Mouse (Mus musculus) urinary bladder, postnatal 25 days (tissue): ENCODE results near the gene Ifit2.
"Not testable (repeated sequence)": the region's sequence is repeated elsewhere in the genome, so short reads cannot be mapped to it uniquely, and the experiment has no call there.

Experiments
- DNase-seq: peaks from one replicate; pipeline ENCODE4 v3.0.0; 2022; ENCODE audit warnings: low spot score

Ifit2 gene

DNA sequence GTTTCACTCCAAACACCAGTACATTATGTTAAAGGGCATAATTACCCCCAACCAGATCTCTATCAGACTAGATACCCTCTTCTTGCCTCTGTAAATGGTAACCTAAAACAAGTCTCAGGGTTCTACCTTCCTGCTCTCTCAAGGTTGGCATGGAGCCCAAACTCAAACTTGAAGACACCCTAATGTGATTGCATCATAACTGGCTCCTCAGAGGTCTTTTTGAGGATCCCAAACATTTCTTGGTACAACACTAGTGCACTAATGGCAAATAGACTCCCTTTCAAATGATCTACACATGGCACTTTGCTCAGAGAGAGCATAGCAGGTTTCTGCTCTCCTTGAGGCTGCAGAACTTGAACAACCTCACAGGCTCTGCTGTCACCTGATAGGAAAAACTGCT, 46.3 kb downstream of the Ifit2 start:
- DNase-seq, result no peak

DNA sequence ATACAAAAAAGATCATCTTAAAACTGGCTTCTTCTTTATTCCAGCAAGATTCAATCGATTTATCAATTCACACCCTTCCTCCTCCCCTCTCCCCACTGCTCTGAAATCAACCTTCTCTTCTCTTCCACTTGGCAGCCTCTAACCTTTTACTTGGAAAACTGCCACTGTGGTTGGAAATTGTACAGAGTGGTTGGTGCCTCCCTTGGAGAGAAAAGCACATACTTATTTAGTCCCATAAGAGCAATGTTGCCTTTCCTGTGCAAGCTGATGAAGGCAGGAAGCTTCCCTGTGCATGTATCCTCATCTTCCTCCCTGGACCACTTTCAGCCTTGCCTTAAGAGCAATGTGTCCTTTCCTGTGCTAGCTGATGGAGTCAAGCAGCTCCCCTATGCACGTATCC, 47.8 kb downstream of the Ifit2 start:
- no peak for DNase-seq

DNA sequence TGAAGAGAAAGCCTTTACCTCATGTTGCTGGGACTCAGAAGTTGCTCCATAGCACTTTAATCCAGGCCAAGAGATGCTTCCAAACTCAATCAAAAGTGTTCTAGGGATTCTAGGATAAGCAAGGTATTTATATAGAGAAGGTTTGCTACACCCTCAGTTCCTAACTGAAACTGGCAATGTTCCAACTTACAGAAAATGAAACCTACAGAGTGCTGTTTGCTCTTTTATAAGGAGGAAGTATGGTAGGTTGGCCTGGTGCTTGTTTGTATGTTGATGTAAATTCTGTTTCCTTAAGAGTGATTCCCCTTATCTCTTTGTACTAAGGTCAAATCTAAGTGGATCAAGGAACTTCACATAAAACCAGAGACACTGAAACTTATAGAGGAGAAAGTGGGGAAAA, 48.8 kb downstream of the Ifit2 start:
- not testable (repeated sequence) for DNase-seq

DNA sequence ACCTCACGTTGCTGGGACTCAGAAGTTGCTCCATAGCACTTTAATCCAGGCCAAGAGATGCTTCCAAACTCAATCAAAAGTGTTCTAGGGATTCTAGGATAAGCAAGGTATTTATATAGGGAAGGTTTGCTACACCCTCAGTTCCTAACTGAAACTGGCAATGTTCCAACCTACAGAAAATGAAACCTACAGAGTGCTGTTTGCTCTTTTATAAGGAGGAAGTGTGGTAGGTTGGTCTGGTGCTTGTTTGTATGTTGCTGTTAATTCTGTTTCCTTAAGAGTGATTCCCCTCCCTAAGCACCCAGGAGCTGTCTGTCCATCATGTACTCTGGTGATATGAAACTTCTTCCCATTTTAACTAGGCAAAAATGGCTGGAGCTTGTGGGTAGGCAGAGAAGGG, 51.4 kb downstream of the Ifit2 start, which contains the start of gene Ifit1bl1:
Gene Ifit1bl1, minus strand, starts transcription at position 69 of the 400 bp plus-strand sequence.
- not testable (repeated sequence) for DNase-seq

DNA sequence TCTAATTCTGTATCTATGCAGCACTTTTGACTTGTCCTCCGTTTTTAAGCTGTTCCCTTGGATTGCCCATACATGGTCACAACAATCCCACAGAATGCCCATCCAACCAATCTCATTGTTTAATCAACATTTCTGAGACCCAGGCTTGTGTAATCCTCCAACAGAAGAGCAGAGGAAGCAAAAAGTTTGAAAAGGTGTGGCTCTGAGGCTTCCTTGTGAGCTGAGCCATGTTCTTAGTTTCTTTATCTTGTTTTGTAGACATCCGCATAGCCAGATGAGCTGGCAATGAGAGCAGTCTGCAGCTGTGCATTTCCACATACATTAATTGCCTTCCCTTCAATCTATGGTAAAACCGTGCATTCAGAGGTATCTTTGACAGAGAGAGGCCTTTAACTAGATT, 55.0 kb downstream of the Ifit2 start:
- no peak for DNase-seq

DNA sequence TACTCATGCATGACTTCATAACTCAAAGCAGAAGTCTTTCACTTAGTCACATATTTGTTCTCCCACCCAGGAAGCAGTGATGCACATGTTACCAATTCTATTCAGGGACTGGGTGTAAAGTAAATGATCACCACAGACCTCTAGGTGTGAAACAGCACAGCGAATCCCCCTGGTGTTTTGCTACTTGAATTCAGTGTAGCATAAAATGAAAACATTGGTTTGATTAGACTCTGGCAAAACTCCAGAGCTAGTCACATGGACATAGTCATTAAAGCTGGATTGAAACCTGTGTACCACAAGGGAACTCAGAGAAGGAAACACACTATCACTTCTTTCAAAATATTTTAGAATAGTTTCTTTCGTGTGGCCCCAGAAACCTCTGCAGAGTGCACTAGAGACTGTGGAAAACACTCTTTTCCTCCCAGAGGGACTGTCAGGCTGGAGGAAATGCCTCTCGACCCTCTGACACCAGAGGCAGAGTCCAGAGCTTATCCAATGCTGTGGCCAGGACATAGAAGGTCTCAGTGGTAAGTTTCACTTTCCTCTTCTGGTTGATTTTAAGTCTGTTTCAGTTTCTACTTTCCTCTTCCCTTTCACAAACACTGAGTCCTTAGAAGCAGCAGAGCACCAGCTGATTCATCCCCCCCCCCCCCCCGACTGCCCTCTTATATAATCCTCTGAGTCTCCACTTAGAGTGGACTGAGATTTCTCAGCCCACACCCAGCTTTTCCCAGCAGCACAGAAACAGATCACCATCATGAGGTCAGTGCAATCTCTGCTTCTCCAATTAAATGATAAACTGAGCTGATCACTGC, 57.0 kb downstream of the Ifit2 start, which contains the start of gene Ifit3b:
Gene Ifit3b, plus strand, starts transcription at position 734 of the 815 bp plus-strand sequence.
- not testable (repeated sequence) for DNase-seq

DNA sequence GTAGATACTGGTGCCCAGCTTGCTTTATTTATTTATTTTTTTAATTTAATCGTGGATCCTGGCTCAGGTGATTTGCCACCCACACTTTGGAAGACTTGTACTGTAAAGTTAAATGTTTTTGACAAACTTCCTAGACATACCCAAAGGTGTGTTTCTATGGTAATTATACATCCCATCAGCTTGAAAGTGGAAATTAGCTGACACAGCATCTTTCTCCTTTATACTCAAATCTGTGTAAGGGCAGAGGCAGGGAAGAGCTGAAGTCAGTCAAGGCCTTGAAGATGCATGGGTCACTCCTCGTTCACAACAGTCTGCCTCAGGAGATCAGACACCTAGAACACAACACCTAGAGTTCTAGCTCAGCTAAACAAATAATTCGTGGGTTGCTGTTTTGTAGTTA, 59.6 kb downstream of the Ifit2 start:
- DNase-seq, result not testable (repeated sequence)

DNA sequence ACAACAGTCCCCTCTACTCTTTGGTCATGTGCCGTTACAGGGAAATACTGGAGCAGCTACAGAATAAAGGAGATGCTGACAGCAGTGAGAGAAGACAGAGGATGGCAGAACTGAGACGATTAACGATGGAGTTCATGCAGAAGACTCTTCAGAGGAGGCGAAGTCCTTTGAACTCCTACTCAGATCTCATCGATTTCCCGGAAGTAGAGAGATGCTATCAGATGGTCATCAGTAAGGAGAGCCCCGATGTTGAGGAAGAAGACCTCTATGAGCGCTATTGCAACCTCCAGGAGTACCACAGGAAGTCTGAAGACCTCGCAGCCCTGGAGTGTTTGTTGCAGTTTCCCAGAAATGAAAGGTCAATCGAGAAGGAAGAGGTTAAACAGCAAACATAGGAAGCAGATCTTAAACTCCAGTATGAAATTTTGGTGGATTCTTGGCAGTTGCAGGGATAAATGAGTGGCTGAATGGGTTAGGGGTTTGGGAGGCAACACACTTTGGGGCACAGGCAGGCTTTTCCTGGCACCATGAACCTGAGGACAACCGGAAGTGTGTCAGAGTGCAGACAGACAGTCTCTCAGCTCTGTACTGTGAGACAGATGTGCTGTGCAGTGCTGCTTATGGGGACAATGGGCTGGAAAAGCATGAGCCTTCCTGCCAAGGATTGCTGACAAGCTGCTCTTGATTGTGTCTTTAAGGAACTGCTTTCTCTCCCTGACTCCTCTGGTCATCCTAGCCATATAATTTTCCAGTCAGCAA, 61.9 kb downstream of the Ifit2 start:
- DNase-seq, result not testable (repeated sequence)

DNA sequence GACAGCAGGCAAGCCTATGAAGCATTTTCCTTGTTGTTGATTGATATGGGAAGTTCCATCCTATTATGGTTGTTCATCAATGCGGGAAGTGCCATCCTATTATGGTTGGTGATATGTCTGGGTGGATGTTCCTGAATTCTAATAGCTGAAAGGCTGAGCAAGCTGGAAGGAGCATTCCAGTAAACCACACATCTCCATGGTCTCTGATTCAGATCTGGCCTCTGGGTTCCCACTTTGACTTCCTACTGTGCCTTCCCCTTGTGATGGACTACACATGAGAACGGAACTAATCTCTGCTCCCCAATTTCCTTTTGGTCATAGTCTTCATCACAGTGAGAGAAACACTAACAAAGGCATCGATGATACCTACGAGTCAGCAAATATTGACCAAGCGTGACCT, 70.4 kb downstream of the Ifit2 start:
- no peak for DNase-seq

DNA sequence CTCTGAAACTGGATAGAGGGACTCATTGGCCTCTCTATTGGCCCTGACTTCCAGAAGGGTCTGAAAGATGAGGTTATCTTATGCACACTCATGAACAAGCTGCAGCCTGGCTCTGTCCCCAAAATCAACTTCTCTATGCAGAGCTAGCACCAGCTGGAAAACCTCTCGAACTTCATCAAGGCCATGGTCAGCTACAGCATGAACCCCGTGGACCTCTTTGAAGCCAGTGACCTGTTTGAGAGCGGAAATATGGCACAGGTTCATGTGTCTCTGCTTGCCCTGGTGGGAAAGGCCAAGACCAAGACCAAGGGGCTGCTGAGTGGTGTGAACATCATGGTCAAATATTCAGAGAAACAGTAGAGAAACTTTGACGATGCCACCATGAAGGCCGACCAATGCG, 73.3 kb downstream of the Ifit2 start:
- DNase-seq, result no peak

DNA sequence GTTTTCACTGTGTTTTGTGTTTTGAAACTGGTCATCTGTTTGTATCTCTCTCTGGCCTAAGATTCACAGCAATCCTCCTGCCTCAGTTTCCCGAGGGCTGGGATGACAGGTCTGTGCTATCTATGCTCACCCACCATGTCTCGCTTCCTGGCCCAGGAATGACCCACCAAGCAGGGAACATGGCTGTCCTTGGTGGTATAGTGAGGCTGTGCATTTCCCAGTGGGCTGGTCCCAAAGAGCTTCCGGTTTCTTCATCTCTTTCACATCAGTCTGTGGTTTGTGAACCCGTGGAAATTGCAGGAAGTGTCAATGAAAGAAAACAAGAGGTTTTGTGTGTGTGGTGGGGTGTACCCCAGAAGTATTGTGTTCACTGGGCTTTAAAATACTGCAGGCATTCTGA, 74.2 kb downstream of the Ifit2 start:
- DNase-seq, result no peak
